Mouse (Mus musculus): ENCODE measurements around the gene Zfp52.

The Zfp52 gene

DNA sequence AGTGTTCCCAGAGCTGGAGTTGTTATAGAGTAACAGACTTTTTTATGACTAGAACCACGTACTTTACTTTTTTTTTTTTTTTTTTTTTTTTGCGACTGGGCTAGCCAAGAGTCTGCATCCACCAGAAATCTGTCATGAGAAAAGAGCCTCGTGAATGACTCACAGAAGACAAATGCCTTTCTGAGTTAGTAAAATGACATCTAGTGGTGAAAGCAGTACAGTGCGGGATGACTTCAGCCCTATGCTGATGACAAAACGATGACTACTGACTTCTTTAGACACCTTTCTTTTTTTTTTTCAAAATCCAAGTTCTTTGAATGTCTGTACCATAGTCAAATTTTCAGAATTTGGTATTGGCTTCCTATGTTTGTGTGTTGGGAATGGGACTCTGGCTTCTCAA, 30.9 kb downstream of the Zfp52 start:
- DNase-seq (ENCODE audit: extremely low spot score), result no peak

DNA sequence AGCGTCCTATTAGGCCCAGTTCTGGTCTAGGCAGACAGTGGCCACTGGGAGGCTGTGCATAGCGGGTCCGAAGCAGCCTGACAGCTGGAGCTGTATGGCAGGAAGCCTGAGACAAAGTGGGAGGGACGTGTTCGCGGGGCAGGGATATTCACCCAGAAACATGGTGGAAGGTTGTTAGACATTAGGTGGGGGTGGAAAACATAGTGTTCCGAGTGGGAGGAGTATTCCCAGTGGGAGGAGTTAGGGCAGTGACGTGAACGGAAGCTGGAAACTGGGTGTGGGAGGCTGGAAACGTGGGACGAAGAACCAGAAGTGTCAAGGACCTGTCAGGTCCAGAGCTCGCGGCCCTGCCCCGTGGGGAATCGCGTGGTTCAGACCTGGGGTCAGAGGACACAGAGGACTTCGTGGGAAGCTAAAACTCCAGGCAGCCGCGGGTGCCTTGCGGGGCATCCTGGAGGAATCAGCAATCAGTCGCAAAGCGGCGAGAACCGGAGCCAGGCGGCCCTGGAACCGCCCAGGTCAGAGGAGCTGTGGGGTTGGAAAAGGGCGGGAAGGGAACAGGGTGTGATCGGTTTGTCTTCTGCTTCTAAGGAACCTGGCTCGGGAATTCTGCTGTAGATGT, 31.5 kb downstream of the Zfp52 start, which contains the start of gene Zfp948:
Gene Zfp948, plus strand, starts transcription at position 281 of the 622 bp plus-strand sequence.
- DNase-seq (ENCODE audit: extremely low spot score), result peak; percentile 89

DNA sequence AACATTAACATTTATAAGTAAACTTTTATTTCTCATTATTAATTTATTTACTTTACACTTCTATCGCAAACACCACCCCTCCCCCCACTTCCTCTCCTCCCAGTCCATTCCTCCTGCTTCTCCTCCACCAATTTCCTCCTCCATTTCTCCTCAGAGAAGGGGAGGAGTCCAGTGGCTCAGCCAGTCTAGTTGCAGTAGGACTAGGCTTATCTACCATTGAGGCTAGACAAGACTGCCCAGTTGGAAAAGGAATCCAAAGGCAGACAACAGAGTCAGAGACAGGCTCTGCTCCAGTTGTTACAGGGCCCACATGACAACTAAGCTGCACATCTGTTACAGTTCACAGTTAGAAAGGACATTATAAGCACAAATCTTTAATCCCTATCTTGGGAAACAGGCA, 32.4 kb downstream of the Zfp52 start:
- DNase-seq (ENCODE audit: extremely low spot score), result peak; percentile 41

DNA sequence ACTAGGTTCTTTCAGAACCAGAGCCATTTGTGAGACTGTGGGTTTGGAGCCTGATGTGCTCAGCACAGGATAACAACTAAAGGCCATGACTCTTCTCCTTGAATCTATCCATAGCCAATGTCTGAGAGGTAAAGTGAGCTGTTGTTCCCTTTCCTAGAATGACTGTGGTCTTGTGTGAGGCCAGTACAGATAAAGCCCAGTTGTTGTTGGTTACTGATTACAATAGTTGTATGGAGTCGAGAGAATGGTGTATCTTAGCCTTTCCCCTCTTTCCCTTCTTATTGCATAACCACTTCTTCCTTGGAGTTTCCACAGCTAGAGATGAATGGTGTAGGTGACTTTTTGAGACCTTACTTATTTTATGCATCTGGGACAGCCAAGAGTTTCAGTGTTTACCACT, 43.7 kb downstream of the Zfp52 start:
- no peak for DNase-seq (ENCODE audit: extremely low spot score)

DNA sequence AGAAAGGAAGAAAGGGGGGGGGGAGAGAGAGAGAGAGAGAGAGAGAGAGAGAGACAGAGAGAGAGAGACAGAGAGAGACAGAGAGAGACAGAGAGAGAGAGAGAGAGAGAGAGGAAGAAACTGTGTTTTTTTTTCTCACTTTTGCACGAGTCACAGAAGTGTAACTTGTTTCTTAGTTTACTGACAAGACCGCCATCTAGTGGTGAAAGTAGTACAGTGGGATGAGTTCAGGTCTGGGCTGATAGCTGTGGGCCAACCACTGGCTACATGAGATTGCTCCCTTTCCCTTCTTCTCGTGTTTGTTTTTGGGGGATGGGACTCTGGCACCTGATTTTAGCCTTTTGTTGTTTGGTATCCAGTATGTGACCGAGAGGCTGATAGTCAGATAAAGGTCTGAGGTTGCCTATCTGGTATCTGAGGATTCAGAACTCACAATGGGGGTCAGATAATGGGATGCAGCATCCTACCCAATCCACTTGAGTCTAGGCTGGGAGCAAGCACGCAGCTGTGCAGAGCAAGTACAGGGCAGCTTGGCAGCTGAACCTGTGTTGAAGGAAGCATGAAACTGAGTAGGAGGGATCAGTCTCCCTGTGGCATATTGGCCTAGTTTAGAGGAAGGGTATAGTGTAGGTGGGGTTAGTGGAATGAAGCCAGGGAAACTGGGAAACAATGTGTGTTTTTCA, 44.3 kb downstream of the Zfp52 start:
- peak; percentile 42 for DNase-seq (ENCODE audit: extremely low spot score)

DNA sequence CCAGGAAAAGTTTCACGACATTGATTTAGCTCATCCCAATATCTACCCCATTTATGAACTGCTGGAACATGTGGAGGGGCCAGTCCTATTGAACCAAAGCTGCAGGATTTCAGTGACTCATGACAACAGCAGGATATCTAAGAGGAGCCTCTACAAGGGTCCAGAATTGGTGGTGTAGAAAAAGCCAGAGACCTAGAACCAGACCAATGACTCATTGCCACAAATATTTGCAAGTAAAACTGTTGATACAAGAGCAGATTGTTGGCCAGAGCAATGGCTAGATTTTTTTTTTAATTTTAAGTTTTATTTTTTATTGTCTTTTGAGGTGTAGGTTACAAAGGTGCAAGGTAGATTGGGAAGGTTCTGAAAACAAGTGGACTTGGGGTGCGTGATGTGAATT, 50.2 kb downstream of the Zfp52 start:
- DNase-seq (ENCODE audit: extremely low spot score), result no peak
